Mouse (Mus musculus) heart, adult 11 months (tissue): ENCODE results near the gene Foxi3.
A peak's percentile ranks its signal among the peaks of the same experiment; 100 is the strongest.

Experiments used
- DNase-seq: peaks from one replicate; pipeline ENCODE4 v3.0.0; 2022

Foxi3 gene

DNA sequence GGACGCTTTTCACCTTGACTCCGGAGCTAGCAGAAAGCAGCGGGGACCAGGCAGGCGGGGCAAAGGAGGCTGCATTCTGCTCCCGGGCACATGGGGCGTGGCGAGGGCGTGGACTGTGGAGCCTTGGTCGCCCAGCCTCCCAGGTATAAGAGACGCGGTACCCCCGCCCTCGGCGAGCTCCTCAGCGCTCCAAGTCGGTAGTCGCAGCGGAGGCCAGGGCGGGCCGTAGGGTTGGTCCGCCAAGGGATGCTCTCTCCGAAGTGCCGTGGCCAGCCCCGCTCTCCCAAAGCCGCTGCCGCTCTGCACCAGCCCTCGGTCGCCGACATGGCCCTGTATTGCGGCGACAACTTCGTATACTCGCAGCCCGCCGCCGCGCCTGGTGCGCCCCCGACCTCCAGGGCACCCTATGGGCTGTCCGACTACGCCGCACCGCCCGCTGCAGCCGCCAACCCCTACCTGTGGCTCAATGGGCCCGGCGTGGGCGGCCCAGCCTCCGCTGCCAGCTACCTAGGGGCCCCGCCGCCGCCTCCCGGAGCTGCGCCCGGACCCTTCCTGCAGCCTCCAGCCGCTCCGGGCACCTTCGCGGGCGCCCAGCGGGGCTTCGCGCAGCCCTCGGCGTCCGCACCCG is at the start of gene Foxi3:
Foxi3 (plus strand) TSS at position 247 of the 628 bp plus-strand sequence.
- DNase-seq = no peak

DNA sequence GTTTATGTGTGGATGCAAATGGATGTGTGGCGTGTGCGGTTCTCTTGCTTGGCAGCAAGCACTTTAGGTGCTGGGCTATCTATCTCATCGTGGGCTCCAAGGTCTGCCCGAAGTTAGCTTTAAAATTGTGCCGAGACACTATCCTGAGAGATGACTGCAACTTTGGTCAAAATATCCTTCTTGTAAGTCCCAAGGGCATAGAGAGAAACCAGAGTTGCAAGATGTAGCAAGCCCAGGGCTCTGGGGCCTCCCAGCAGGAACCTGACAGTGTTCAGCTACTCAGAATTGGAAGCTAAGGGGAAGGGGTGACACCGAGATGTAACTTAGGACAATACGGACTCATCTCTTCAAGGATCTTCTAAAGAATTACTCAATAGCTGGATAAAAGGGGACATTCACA is 46.8 kb upstream of the Foxi3 start:
- DNase-seq = no peak

DNA sequence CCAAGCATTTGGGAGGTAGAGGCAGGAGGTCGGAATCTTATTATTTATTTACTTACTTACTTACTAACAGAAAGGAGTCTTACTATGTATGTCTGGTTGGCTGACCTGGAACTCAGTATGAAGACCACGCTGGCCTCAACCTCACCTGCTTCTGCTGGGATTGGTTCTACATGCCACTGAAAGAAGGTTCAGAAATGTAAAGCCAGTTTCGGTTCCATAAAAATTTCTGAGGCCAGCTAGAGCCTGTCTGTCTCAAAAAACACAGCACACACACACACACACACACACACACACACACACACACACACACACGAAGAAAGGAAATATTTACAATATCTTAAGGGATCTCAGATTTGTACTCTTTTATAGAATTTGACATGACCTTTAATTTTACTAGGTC is 46.0 kb upstream of the Foxi3 start:
- DNase-seq = no peak

DNA sequence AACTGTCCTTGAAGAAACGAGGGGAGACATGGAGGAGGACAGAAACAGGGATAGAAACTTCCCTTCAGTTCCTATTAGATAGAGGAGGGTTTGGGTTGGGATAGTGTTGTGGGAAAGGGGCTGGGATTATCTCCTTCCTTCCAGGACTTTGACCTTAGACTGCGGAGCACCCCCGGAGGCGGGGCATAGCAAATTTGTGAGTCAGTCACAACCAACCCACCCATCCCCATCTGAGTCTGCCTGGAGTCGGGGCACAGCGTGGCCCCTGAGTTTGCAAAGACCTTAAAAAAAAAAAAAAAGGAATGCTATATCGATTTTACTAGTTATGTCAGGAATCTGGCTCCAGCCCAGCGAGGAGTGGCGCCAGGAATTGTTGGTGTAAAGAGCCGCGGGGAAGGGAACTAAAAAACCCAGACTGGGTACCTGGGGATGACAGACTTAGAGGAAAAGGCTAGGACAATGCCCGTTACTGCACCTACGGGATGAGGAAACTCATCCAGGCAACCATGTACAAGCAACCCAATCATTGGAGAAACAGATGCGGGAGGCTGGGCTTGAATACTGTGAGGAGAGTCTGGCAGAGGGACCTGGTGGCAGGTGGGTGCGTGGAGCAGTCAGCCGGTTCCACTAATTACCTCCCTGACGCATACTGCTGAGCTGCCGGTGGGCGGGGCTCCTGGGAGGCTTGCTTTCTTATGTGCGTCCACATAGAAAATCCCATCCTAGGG is 44.5 kb upstream of the Foxi3 start:
- DNase-seq = no peak

DNA sequence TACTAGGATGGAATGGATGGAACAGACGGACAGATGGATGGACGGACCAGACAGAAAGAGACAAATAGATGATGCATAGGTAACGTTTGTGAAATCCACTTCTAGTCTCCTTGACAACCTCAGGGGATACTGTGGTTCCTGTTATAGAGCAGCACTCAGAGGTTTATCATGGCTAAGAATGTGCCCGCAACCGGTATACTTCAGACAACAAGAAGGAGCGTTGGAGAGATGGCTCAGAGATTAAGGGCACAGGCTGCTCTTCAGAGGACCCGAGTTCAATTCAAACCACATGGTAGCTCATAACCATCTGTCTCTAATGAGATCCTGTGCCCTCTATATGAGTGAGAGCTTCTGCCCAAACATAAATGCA is 44.0 kb upstream of the Foxi3 start:
- DNase-seq = no peak

DNA sequence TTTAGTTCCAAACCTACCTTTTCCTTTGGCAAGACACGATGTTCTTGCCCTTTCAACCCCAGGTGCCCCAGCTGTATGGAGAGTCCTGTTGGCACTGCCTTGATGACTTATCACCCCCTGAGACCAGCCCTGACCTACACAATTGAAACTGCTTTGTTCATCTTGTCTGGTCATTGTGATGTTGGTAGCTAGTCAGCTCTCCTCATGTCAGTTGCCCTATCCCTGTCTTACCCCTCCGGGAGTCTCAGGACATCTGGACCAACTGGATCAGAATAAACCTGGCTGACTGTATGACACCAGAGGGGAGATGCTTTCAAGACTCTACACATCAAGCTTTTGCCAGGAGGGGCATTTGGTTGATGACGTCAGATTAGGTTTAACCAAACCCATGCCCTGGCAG is 37.5 kb upstream of the Foxi3 start, which contains the start of gene Tex37:
Tex37 (minus strand) TSS at position 101 of the 400 bp plus-strand sequence.
- no peak for DNase-seq

DNA sequence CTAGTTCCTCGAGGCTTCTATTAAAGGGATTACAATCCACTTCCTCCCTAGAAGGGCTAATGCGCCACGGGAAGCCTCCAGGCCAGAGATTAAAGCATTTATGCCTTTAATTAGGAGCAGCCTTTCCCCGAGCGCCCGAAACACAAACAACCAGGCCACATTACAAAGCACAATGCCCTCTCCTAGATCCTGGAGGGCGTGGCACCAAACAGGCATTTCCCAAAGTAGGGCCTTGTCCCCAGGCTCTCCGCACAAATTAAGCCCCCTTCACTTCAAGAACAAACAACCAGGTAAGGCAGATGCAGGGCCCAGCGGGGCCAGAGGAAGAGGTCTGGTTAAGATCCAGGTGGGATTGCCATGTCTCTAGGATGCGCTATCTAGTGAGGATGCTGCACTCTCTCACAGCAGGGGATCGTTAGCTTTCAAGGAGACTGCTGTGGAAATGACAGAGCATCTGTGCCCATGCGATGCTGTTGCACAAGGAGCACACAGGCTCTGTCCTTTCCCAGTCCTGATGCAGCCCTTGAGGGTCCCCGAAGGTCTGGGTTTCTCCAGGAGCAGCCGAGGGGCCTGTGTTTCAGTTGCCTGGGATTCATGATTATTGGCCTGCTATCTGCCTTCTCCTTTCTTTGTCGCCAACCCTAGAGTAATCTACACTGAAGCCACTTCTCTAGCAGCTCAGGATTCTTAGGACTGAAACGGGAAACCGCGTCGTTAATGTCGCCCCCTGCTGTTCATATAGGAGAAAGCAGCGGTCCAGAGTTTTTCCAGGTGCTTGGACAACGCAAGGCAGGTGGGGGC is 34.9 kb upstream of the Foxi3 start:
- DNase-seq = no peak

DNA sequence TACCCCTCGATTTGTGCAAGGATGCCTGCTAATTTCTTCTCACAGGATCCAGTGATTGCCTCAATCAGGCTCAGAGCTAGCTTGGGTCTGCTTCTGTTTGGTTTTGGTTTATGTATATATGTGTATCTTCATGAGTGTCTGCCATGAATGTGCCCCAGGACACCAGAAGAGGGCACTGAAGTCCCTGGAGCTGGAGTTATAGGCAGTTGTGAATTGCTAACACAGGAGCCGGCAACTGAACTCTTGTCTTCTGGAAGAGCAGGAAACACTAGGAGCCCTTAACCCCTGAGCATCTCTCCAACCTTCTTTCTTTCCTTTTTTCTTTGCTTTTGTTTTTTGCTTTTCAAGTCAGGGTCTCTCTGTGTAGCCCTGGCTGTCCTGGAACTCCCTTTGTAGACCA is 24.5 kb upstream of the Foxi3 start:
- DNase-seq = no peak

DNA sequence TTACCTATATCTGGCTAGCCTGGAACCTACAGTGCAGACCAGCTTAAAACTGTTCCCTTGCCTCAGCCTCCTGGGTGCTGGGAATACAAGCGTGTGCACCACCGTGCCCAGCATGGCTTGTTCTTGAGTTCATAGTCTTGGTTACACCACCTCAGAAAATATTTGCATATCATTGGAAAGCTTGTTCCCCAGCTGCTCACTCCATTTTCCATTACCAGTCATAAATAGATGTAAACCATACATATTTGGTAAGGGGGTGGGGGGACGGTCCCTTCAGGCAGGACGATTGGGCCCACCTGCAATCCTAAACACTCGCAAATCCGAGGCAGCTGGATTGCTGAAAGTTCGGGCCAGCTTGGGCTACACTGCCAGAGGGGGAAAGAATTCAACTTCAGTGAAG is 3.1 kb upstream of the Foxi3 start:
- DNase-seq = no peak

DNA sequence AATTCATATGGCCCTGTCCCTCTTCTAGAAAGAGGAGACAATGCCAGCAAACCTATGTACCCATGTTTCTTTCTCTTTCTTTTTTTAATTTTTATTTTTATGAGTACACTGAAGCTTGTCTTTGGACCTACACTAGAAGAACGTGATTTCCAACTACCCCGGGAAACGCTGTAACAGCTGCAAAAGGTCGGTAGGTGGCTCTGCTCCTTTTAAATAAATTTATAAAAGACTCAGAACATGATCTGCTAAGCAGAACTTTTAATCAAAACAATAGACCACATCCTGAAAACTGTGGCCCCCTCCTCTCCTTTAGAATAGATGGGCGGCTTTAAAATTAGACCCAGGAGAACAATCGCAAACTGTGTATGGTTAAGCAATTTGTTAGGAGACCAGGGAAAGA is 2.3 kb upstream of the Foxi3 start:
- no peak for DNase-seq

DNA sequence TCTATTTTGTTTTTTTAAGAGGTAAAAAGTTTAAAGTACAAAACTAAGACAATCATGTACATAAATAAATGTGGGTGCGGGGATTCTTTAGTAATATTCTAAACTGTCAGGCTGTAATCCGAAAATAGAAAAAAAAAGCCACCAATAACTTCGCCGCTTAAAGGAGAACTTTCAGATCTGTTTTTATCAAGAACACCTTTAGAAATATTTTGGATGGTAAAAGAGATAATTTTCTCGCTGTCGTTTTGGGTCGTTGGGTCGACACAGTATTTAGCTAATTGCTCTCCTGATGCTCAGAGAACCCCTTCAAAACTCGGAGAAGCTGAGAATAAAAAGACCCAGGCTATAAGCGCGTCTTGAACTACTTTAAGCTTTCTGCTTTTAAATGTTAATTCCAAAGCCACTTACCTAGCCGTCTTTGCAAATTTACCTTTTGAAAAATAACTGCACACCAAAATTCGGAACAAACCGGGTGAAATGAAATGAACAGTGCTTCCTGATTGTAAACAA is 985 bp upstream of the Foxi3 start:
- DNase-seq = no peak

DNA sequence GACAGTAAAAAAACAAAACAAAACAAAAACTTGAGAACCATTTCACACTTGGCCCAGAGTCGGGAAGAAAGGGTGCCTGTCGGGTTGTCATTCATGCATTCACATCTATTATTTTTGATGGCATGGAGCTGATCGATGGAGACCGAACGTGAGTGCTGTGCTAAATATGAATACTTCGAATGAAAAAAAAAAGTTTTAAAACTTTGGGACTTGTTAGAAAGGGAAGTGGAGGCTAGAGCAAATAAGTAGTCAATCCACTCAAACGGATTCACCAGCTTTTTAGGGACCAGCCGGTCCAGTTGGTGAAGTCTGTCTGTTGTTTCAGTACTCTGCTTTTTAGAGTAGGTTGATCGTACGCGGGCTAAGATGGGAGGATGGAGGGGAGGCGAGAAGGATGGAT is 490 bp upstream of the Foxi3 start:
- no peak for DNase-seq

DNA sequence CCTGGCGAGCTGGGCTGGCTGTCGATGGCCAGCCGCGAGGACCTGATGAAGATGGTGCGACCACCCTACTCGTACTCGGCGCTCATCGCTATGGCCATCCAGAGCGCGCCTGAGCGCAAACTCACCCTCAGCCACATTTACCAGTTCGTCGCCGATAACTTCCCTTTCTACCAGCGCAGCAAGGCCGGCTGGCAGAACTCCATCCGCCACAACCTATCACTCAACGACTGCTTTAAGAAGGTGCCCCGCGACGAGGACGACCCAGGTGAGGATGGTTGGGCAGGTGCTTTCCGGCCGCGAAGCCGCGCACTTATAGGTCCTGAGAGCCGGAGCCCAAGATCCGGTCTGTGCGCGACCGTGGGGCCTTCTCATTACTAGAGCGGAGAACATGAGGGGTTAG is 605 bp downstream of the Foxi3 start:
- no peak for DNase-seq

DNA sequence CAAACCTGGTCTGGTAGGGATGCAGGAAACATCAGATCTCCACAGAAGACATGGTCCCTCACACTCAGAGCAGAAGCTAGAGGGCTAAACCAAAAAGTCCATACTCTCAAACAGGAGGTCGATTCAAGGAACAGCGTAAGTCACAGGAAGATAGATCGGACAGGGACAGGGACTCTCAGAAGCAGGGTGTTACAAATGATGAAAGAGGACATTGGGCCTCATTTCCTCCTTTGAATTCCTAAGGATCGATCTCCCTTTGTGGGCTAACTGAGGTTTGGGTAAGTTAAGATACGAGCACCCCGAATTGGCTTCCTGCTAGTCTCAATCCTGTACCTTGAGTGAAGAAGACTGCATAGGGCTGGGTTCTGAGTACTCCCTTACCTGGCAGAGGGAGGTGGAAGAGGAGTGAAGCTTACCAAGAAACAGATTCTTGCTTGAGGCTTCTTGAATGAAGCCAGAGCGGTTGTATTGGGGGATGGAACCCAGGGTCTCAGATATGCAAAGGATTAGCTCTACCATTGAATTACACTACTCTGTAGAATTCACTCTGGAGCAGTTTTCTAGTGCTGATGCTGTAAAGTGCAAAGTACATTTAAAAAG is 1.1 kb downstream of the Foxi3 start:
- DNase-seq = no peak

DNA sequence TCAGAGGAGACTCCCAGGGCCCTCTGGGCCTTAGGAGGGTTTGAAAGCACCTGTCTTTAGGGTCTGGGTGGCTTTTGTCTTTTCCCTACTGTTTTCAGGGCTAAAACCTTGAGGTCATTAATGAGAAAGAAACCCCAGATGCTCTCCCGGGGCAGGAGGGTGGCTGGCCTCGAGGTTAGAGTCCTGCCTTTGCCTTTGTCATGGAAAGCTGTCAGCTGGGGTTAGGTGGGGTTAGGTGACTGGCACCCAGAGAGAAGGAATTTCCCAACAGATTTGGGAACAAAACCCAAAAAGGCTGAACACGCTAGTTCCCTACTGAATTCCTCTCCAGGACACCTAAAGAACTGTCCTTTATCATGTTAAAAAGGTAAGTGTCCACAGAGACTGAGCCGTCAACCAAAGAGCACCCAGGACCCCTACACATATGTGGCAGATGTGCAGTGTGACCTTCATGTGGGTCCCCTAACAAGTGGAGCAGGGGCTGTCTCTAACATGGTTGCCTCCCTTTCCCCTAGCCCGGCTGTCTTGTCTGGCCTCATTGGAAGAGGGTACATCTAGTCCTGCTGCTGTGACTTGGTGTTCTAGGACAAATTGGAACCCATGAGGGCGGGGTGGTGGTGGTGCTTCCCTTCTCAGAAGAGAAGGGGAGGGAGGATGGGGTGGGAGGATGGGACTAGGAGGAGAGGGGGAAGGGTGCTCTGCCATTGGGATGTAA is 7.9 kb downstream of the Foxi3 start:
- DNase-seq = no peak

DNA sequence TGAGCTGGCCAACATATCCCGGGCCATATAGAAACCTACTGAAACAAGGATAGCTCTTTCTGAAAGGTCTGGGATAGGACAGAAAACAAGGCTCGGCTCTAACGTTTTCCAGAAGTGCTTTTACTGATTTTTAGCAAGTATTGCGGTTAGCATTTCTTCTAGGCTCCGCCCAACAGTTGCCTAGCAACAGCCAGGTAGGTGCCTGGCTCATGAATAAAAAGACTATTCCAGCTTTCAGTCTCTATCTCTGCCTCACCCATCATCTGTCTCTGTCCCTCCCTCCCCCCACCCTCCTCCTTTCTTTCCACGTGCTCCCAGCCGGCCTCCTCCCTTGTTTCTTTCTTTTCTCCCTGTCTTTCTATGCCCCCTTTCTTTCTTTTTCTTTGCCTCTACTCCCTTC is 9.4 kb downstream of the Foxi3 start:
- no peak for DNase-seq

DNA sequence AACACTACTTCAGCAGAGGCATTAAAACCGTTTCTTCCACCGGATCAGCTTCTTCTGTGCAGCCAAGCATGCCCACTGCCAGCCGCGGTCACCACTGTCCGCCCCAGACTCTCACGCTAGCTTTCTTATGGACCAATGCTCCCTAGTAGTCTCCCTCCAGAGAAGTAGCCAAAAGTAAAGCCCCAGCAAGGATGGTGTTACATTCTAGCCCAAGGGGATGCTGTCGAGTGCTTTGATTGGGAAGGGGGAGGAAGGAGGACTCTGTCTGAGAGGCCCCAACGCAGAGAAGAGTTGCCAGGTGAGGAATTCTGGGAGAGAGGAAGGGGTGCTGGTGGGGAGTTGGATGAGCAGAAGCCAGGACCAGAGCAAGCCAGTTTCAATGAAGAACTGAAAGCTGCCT is 11.1 kb downstream of the Foxi3 start:
- no peak for DNase-seq

DNA sequence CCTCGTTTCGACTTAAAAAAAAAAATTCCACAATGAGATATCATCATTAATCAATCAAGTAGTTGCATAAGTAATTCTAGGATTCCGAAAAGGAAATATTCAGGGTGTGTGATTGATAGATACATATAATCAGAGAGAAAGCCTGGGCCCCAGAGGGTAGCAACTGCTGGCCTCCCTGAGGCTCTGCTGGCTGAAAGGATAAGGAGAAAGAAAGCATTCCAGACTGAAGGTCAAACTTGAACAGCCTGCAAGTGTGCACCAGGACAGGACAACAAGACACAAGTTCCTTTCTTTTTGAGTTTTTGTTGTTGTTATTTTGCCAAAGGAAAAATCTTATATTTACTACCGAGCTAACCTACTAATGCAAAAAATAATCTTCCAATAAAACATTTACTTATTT is 12.0 kb downstream of the Foxi3 start:
- no peak for DNase-seq

DNA sequence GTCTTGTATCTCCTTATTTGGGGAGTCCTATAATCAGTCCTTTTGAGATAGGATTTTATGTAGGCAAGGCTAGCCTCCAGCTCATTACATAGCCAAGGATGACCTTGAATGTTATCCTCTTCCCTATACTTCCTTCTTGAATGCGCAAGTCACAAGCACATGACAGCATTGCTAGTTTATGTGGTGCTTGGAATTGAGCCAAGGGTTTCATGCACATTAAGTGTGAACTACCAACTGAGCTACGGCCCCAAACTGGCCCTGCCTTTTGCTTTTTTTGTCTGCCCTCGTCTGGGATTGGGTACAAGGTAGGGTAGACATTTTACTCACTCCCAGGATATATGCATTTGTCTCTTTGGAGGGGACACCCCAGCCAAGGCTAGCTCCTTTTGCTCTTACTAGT is 16.7 kb downstream of the Foxi3 start:
- DNase-seq = peak; percentile 51

DNA sequence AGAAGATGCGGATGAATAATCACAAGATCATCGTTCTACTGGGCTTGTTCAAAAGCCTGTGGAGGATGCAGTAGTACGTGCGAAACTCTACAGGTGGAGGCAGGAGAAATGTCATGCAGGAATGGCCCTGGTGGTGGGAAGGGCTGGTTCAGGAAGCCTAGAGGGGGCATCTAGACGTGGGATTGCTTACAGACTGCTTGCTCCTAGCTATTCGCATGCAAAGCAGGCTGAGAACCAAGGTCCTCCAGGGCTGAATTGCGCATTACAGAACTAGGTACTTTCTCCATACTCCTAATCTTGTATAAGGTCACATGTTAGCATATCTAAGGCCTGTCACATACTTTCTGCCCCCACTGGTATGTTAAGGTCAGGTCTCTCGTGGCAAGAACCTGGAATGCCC is 24.7 kb downstream of the Foxi3 start:
- DNase-seq = no peak

DNA sequence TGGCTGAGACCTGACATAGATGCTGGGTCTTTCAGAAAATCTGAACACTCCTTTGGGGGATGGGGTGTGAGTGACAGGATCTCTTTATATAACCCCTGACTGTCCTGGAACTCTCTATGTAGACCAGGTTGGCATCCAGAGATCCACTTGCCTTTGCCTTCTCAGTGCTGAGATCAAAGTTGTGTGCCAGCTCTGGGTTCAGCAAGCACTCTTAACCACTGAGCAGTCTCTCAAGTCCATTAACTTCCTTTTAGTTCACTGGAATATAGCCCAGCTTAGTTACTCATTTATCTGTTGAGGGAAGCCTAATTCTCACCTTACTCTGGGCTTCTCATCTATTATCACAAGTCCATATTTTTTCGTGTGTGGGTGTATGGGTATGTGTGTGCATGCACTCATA is 26.1 kb downstream of the Foxi3 start:
- no peak for DNase-seq

DNA sequence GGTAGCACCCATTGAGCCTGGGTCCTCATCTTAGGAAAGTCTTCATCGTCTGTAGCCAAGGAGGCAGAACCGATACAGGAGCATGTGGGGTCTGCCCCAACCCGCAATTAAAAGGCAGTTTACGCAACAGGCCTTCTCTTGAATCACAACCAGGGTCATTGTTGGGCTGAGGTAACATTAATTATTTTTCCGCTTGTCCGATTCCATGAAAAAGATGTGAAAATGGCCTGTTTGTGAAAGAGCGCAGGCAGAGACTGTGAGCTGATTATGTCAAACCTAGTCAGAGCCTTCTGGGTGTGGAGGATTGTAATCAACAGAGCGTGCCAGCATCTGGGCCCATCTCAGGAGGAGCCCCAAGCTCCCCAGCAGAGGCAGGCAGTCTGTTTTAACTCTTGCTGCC is 30.4 kb downstream of the Foxi3 start:
- no peak for DNase-seq
